Mouse (Mus musculus): ENCODE results near the gene Polg2.
"Not testable (repeated sequence)": the region's sequence is repeated elsewhere in the genome, so short reads cannot be mapped to it uniquely, and the experiment has no call there.

The Polg2 gene

GRCm38 (mm10) chr11:106788775-106789459 lies 9.6 kb upstream of the Polg2 start, which contains the start of the genes Ddx5 and Cep95:
TSS of gene Ddx5 (minus strand) at chr11:106789185.
TSS of gene Cep95 (plus strand) at chr11:106789252.
- peak; percentile 98 for DNase-seq (ENCODE audit: low spot score)

- peak; percentile 98 for DNase-seq (ENCODE audit: low spot score)
These were observed 8.9 kb upstream of the Polg2 start for GRCm38 (mm10) chr11:106788026-106788774.

GRCm38 (mm10) chr11:106787131-106788025 lies 8.0 kb upstream of the Polg2 start:
- DNase-seq (ENCODE audit: low spot score): peak; percentile 83

- no peak for DNase-seq (ENCODE audit: low spot score)
These were observed 5.7 kb upstream of the Polg2 start for GRCm38 (mm10) chr11:106785043-106785442.

GRCm38 (mm10) chr11:106784476-106784875 lies 5.1 kb upstream of the Polg2 start:
- no peak for DNase-seq (ENCODE audit: low spot score)

- no peak for DNase-seq (ENCODE audit: low spot score)
These were observed 3.8 kb upstream of the Polg2 start for GRCm38 (mm10) chr11:106782841-106783764.

GRCm38 (mm10) chr11:106782271-106782670 lies 2.9 kb upstream of the Polg2 start:
- not testable (repeated sequence) for DNase-seq (ENCODE audit: low spot score)

GRCm38 (mm10) chr11:106780590-106781220 lies 1.4 kb upstream of the Polg2 start:
- DNase-seq (ENCODE audit: low spot score): no peak

GRCm38 (mm10) chr11:106780089-106780425 lies 720 bp upstream of the Polg2 start:
- DNase-seq (ENCODE audit: low spot score): no peak

GRCm38 (mm10) chr11:106778589-106779387 lies 549 bp downstream of the Polg2 start:
- DNase-seq (ENCODE audit: low spot score): no peak

- DNase-seq (ENCODE audit: low spot score): no peak
These were observed 1.2 kb downstream of the Polg2 start for GRCm38 (mm10) chr11:106778132-106778531.

- DNase-seq (ENCODE audit: low spot score): no peak
These were observed 1.9 kb downstream of the Polg2 start for GRCm38 (mm10) chr11:106777395-106777794.

- no peak for DNase-seq (ENCODE audit: low spot score)
These were observed 2.4 kb downstream of the Polg2 start for GRCm38 (mm10) chr11:106776960-106777359.

- no peak for DNase-seq (ENCODE audit: low spot score)
These were observed 6.3 kb downstream of the Polg2 start for GRCm38 (mm10) chr11:106773061-106773460.

GRCm38 (mm10) chr11:106770195-106770974 lies 9.0 kb downstream of the Polg2 start:
- DNase-seq (ENCODE audit: low spot score): peak; percentile 56

GRCm38 (mm10) chr11:106767516-106767915 lies 11.8 kb downstream of the Polg2 start:
- DNase-seq (ENCODE audit: low spot score): no peak

GRCm38 (mm10) chr11:106766611-106767162 lies 12.7 kb downstream of the Polg2 start:
- no peak for DNase-seq (ENCODE audit: low spot score)

GRCm38 (mm10) chr11:106762800-106763185 lies 16.5 kb downstream of the Polg2 start:
- DNase-seq (ENCODE audit: low spot score): no peak
